Mouse (Mus musculus): ENCODE data around the gene Numbl. TPM values are rescaled to one million over a fixed set of nuclear protein-coding genes. Genes with fewer than 3 reads are reported as not detected.

Numbl gene
- total RNA-seq, 2 experiments from 2014 or later, result 2.0 TPM; not detected in 1

GRCm38 (mm10) chr7:27288732-27289131 lies 30.5 kb downstream of the Numbl start:
- no peak for ATAC-seq (replicated peaks; ENCODE audit: low FRiP score, poor library complexity, severe bottlenecking)

GRCm38 (mm10) chr7:27290555-27290954 lies 32.3 kb downstream of the Numbl start:
- ATAC-seq (replicated peaks; ENCODE audit: low FRiP score, poor library complexity, severe bottlenecking), result no peak

GRCm38 (mm10) chr7:27291795-27292466 lies 33.7 kb downstream of the Numbl start:
- ATAC-seq (replicated peaks; ENCODE audit: low FRiP score, poor library complexity, severe bottlenecking), result no peak

- no peak for ATAC-seq (replicated peaks; ENCODE audit: low FRiP score, poor library complexity, severe bottlenecking)
Measured at GRCm38 (mm10) chr7:27295956-27296355, 37.7 kb downstream of the Numbl start.

GRCm38 (mm10) chr7:27296518-27296917 lies 38.3 kb downstream of the Numbl start:
- no peak for ATAC-seq (replicated peaks; ENCODE audit: low FRiP score, poor library complexity, severe bottlenecking)

GRCm38 (mm10) chr7:27298033-27298610 lies 39.9 kb downstream of the Numbl start:
- no peak for ATAC-seq (replicated peaks; ENCODE audit: low FRiP score, poor library complexity, severe bottlenecking)

GRCm38 (mm10) chr7:27298816-27299215 lies 40.6 kb downstream of the Numbl start:
- ATAC-seq (replicated peaks; ENCODE audit: low FRiP score, poor library complexity, severe bottlenecking), result no peak

GRCm38 (mm10) chr7:27300351-27300750 lies 42.1 kb downstream of the Numbl start:
- ATAC-seq (replicated peaks; ENCODE audit: low FRiP score, poor library complexity, severe bottlenecking), result no peak

- ATAC-seq (replicated peaks; ENCODE audit: low FRiP score, poor library complexity, severe bottlenecking), result no peak
Measured at GRCm38 (mm10) chr7:27300801-27301200, 42.6 kb downstream of the Numbl start.

- no peak for ATAC-seq (replicated peaks; ENCODE audit: low FRiP score, poor library complexity, severe bottlenecking)
Measured at GRCm38 (mm10) chr7:27302172-27302571, 43.9 kb downstream of the Numbl start.

- no peak for ATAC-seq (replicated peaks; ENCODE audit: low FRiP score, poor library complexity, severe bottlenecking)
Measured at GRCm38 (mm10) chr7:27305091-27305730, 47.0 kb downstream of the Numbl start.

GRCm38 (mm10) chr7:27306161-27307160 lies 48.2 kb downstream of the Numbl start:
- ATAC-seq (replicated peaks; ENCODE audit: low FRiP score, poor library complexity, severe bottlenecking), result no peak

- no peak for ATAC-seq (replicated peaks; ENCODE audit: low FRiP score, poor library complexity, severe bottlenecking)
Measured at GRCm38 (mm10) chr7:27307551-27307950, 49.3 kb downstream of the Numbl start.

GRCm38 (mm10) chr7:27308821-27309549 lies 50.8 kb downstream of the Numbl start:
- ATAC-seq (replicated peaks; ENCODE audit: low FRiP score, poor library complexity, severe bottlenecking), result no peak

GRCm38 (mm10) chr7:27309832-27310231 lies 51.6 kb downstream of the Numbl start:
- no peak for ATAC-seq (replicated peaks; ENCODE audit: low FRiP score, poor library complexity, severe bottlenecking)

- ATAC-seq (replicated peaks; ENCODE audit: low FRiP score, poor library complexity, severe bottlenecking), result 0 out of 2 replicates have a peak, but pooled peaks have one; percentile 42
Measured at GRCm38 (mm10) chr7:27310306-27310705, 52.1 kb downstream of the Numbl start.

- ATAC-seq (replicated peaks; ENCODE audit: low FRiP score, poor library complexity, severe bottlenecking), result no peak
Measured at GRCm38 (mm10) chr7:27310996-27311535, 52.8 kb downstream of the Numbl start.

GRCm38 (mm10) chr7:27311651-27312284 lies 53.5 kb downstream of the Numbl start:
- ATAC-seq (replicated peaks; ENCODE audit: low FRiP score, poor library complexity, severe bottlenecking), result no peak

GRCm38 (mm10) chr7:27314393-27314792 lies 56.2 kb downstream of the Numbl start:
- ATAC-seq (replicated peaks; ENCODE audit: low FRiP score, poor library complexity, severe bottlenecking), result no peak

Measured in erythroid progenitor cell, adult 5-6 weeks (primary cell).